Mouse (Mus musculus) intestine, embryonic 14.5 days (tissue): Measurements from ENCODE around the gene Cntnap3. TPM values are rescaled to one million over a fixed set of nuclear protein-coding genes. Genes with fewer than 3 reads are reported as not detected.
"Not testable (repeated sequence)": the region's sequence is repeated elsewhere in the genome, so short reads cannot be mapped to it uniquely, and the experiment has no call there.

Source experiments
- ATAC-seq: fragments of 200-750 bp; cut with Nextera tagmentation; replicated peaks from 2 replicates; pipeline ENCODE4 v1.8.0; 2017; ENCODE audit warnings: low read depth, moderate number of reproducible peaks, moderate TSS enrichment, moderate library complexity; ENCODE audit not compliant: low FRiP score, low TSS enrichment
- DNase-seq: peaks from one replicate; pipeline ENCODE4 v3.0.0-alpha.2; 2018; ENCODE audit warnings: low spot score
- H3K27ac ChIP-seq: fragments of 300-500 bp; sonication (generic); 2 replicates; pipeline ENCODE4 v1.5.1; 2014; ENCODE audit warnings: low read depth, mild to moderate bottlenecking, control low read depth
- H3K27me3 ChIP-seq: fragments of 300-500 bp; sonication (generic); replicated peaks from 2 replicates; pipeline ENCODE4 v1.6.1; 2014; ENCODE audit warnings: low read length, control low read depth; ENCODE audit not compliant: control insufficient read depth, insufficient read depth
- H3K36me3 ChIP-seq: fragments of 300-500 bp; sonication (generic); 2 replicates; pipeline ENCODE4 v1.6.1; 2014; ENCODE audit warnings: low read length, control low read depth; ENCODE audit not compliant: control insufficient read depth, insufficient read depth
- H3K4me1 ChIP-seq: fragments of 300-500 bp; sonication (generic); replicated peaks from 2 replicates; pipeline ENCODE4 v1.6.1; 2014; ENCODE audit warnings: low read length, control low read depth, mixed read lengths; ENCODE audit not compliant: control insufficient read depth, insufficient read depth
- H3K4me2 ChIP-seq: fragments of 300-500 bp; sonication (generic); 2 replicates; pipeline ENCODE4 v1.6.1; 2014; ENCODE audit warnings: low read length
- H3K4me3 ChIP-seq: fragments of 300-500 bp; sonication (generic); 2 replicates; pipeline ENCODE4 v1.5.1; 2014; ENCODE audit warnings: low read depth, low read length, control low read depth, mixed read lengths
- H3K9ac ChIP-seq: fragments of 300-500 bp; sonication (generic); 2 replicates; pipeline ENCODE4 v1.6.1; 2014; ENCODE audit warnings: mild to moderate bottlenecking, low read length
- H3K9me3 ChIP-seq: fragments of 300-500 bp; sonication (generic); 2 replicates; pipeline ENCODE4 v1.6.1; 2016; ENCODE audit warnings: low read length, control low read depth; ENCODE audit not compliant: control insufficient read depth
- WGBS: fragments of 180-500 bp; shearing (Covaris S2); extraction: QIAGEN DNeasy Blood & Tissue Kit; methylation state at CpG from one replicate; pipeline ENCODE4 v1.1.7; 2014; 5-methylcytosine and 5-hydroxymethylcytosine counted together
- polyA plus RNA-seq: library from polyadenylated mRNA; unstranded; fragments of >200 nt; fragmentation: Nextera tagmentation; extraction: Ambion mirVana; gene quantifications from 2 replicates; pipeline ENCODE4 v1.2.1, GENCODE M21; 2014

Gene Cntnap3
- 1.2 and 2.1 TPM in 2 replicates for polyA plus RNA-seq

GRCm38 (mm10) chr13:64903585-64904208 lies at the start of gene Cntnap3:
Cntnap3 (minus strand) TSS chr13:64903955.
- WGBS: 12% methylated on average over 16 of the region's 16 CpGs
- Histone ChIP-seq H3K4me3 (peak within 1 kb of the TSS; percentile 20; the same call in 1 of the 2 replicates), H3K4me2 (peak within 1 kb of the TSS; percentile 44), H3K36me3 (no peaks in the 10 kb centered on the region), H3K9ac (no peak within 1 kb of the TSS), H3K27me3 (no peaks in the 10 kb centered on the region), H3K4me1 (no peaks in the 10 kb centered on the region), H3K27ac (no peak within 1 kb of the TSS), H3K9me3 (no peaks in the 10 kb centered on the region)
- ATAC-seq (peak; percentile 68), DNase-seq (peak; percentile 70)

GRCm38 (mm10) chr13:64917191-64917590 lies 13.4 kb upstream of the Cntnap3 start, which contains the start of gene Spata31:
Spata31 (plus strand) TSS chr13:64917406.
- Histone ChIP-seq H3K4me1 (no peaks in the 10 kb centered on the region), H3K36me3 (no peaks in the 10 kb centered on the region), H3K9ac (no peak within 1 kb of the TSS), H3K27me3 (no peaks in the 10 kb centered on the region), H3K4me2 (no peak within 1 kb of the TSS), H3K4me3 (no peak within 1 kb of the TSS), H3K27ac (no peak within 1 kb of the TSS), H3K9me3 (no peaks in the 10 kb centered on the region)
- DNase-seq: no peak
- 79% methylated on average over 1 of the region's 1 CpGs for WGBS
- no peak for ATAC-seq

GRCm38 (mm10) chr13:64903132-64903531 lies 623 bp downstream of the Cntnap3 start:
- WGBS: 46% methylated on average over 1 of the region's 1 CpGs
- ATAC-seq (no peak), DNase-seq (no peak)
- no peak overlapping the region for H3K27ac ChIP-seq
- no peak overlapping the region for H3K4me3 ChIP-seq
- no peak overlapping the region for H3K9ac ChIP-seq
- no peaks in the 10 kb centered on the region for H3K9me3 ChIP-seq
- H3K36me3 ChIP-seq: no peaks in the 10 kb centered on the region
- no peak overlapping the region for H3K4me2 ChIP-seq
- no peaks in the 10 kb centered on the region for H3K27me3 ChIP-seq
- H3K4me1 ChIP-seq: no peaks in the 10 kb centered on the region

GRCm38 (mm10) chr13:64865397-64865796 lies 38.4 kb downstream of the Cntnap3 start:
- Histone ChIP-seq H3K4me1 (no peaks in the 10 kb centered on the region), H3K36me3 (no peaks in the 10 kb centered on the region), H3K9me3 (no peaks in the 10 kb centered on the region), H3K4me3 (no peak overlapping the region), H3K27ac (no peak overlapping the region), H3K9ac (no peak overlapping the region), H3K27me3 (no peaks in the 10 kb centered on the region), H3K4me2 (no peak overlapping the region)
- DNase-seq (no peak), ATAC-seq (no peak)
- WGBS: 82% methylated on average over 3 of the region's 3 CpGs

GRCm38 (mm10) chr13:64824856-64825255 lies 78.9 kb downstream of the Cntnap3 start:
- not testable (repeated sequence) for H3K27me3 ChIP-seq, H3K36me3 ChIP-seq, H3K27ac ChIP-seq, H3K9me3 ChIP-seq, H3K4me3 ChIP-seq, H3K4me2 ChIP-seq, ATAC-seq, H3K4me1 ChIP-seq, H3K9ac ChIP-seq, DNase-seq
- 44% methylated on average over 5 of the region's 5 CpGs for WGBS

- no peak overlapping the region for H3K27ac ChIP-seq
- DNase-seq: no peak
- 88% methylated on average over 3 of the region's 3 CpGs for WGBS
- no peaks in the 10 kb centered on the region for H3K9me3 ChIP-seq
- H3K27me3 ChIP-seq: no peaks in the 10 kb centered on the region
- no peaks in the 10 kb centered on the region for H3K4me1 ChIP-seq
- no peak overlapping the region for H3K9ac ChIP-seq
- H3K36me3 ChIP-seq: no peaks in the 10 kb centered on the region
- ATAC-seq: no peak
- H3K4me2 ChIP-seq: no peak overlapping the region
- H3K4me3 ChIP-seq: no peak overlapping the region
These were observed 158.4 kb downstream of the Cntnap3 start for GRCm38 (mm10) chr13:64745383-64745782.

GRCm38 (mm10) chr13:64732244-64732643 lies 171.5 kb downstream of the Cntnap3 start:
- Histone ChIP-seq H3K9me3 (no peaks in the 10 kb centered on the region), H3K9ac (no peak overlapping the region), H3K4me3 (no peak overlapping the region), H3K27me3 (no peaks in the 10 kb centered on the region), H3K27ac (no peak overlapping the region), H3K4me1 (0 out of 2 replicates have a peak, but pooled peaks cover 2% of the 10 kb centered on the region), H3K4me2 (no peak overlapping the region), H3K36me3 (no peaks in the 10 kb centered on the region)
- no peak for ATAC-seq
- 60% methylated on average over 3 of the region's 3 CpGs for WGBS
- DNase-seq: no peak

- Histone ChIP-seq H3K27me3 (no peaks in the 10 kb centered on the region), H3K4me3 (no peak overlapping the region), H3K9me3 (no peaks in the 10 kb centered on the region), H3K36me3 (no peaks in the 10 kb centered on the region), H3K27ac (no peak overlapping the region), H3K4me2 (no peak overlapping the region), H3K4me1 (no peaks in the 10 kb centered on the region), H3K9ac (no peak overlapping the region)
- WGBS: 82% methylated on average over 2 of the region's 2 CpGs
- ATAC-seq: no peak
- no peak for DNase-seq
These were observed 187.0 kb downstream of the Cntnap3 start for GRCm38 (mm10) chr13:64716791-64717190.

- Histone ChIP-seq H3K4me1 (no peaks in the 10 kb centered on the region), H3K9ac (no peak overlapping the region), H3K4me3 (no peak overlapping the region), H3K27ac (no peak overlapping the region), H3K9me3 (no peaks in the 10 kb centered on the region), H3K4me2 (no peak overlapping the region), H3K27me3 (no peaks in the 10 kb centered on the region), H3K36me3 (no peaks in the 10 kb centered on the region)
- DNase-seq (no peak), ATAC-seq (no peak)
- WGBS: 82% methylated on average over 1 of the region's 1 CpGs
These were observed 211.3 kb downstream of the Cntnap3 start for GRCm38 (mm10) chr13:64692463-64692862.
